Mouse (Mus musculus): Measurements from ENCODE around the gene Iqch.

Gene Iqch

GRCm38 (mm10) chr9:63489156-63489555 lies 113.1 kb downstream of the Iqch start:
- no peak for DNase-seq

- DNase-seq, result no peak
Observed at GRCm38 (mm10) chr9:63465561-63465960, 136.7 kb downstream of the Iqch start.

- DNase-seq, result peak; percentile 90
Observed at GRCm38 (mm10) chr9:63462296-63462695, 140.0 kb downstream of the Iqch start.

DNA sequence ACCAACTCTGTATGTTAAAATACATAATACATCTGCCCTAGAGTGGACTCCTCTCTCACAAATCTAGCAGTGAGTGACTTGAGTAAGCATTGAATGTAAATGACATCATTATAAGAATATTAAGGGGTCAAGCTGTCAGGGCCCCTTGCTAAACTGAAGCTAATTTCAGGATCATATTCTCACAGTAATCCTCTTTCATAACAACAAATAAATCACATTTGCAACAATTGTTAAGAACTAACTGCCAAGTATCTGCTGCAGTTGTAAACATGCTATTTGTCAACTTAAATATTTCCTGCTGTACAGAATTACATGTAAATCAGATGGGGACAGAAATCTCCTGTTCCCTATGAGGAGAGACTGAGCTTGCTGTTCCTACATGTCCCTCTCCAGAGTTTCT lies 145.9 kb downstream of the Iqch start:
- DNase-seq, result no peak

DNA sequence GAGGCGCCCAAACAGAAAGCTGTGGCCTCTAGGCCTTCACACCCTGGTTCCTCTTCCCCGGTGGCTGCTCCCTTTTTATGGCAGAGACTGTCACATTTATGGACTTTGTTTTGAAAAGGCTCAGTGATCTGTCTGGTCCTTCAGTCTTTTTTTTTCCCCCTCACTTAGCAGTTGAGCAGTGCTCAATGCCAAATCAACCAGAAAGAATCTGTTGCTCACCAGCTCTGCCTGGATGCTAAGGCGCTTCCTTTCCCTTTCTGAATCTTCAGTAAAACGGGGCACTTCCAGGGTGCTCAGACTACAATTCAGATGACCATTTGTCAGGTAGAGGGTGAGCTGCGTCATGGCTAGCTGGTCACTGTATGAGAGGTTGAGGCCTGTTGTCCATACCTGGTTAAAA lies 148.0 kb downstream of the Iqch start:
- no peak for DNase-seq

- DNase-seq, result no peak
Observed at GRCm38 (mm10) chr9:63450531-63451030, 151.7 kb downstream of the Iqch start.

DNA sequence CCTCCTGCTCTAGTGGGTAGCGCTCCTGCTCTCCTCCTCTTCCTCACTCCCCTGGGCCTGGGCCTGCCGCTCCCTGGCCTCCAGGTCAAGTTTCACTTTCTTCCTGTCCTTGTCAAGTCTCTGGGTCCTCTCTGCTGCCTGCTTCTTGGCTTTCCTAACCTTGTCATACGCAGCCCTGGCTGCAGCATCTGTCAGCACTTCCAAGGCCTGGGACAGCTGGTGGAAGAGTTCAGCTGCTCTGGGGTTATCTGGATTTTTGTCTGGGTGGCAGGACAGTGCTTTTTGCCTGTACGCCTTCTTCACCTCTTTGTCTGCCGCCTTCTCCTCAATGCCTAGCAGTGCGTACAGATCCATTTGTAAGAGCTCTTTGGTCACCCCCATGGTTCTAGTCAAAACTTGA lies 158.6 kb downstream of the Iqch start:
- no peak for DNase-seq

- no peak for DNase-seq
Observed at GRCm38 (mm10) chr9:63430652-63431051, 171.6 kb downstream of the Iqch start.

DNA sequence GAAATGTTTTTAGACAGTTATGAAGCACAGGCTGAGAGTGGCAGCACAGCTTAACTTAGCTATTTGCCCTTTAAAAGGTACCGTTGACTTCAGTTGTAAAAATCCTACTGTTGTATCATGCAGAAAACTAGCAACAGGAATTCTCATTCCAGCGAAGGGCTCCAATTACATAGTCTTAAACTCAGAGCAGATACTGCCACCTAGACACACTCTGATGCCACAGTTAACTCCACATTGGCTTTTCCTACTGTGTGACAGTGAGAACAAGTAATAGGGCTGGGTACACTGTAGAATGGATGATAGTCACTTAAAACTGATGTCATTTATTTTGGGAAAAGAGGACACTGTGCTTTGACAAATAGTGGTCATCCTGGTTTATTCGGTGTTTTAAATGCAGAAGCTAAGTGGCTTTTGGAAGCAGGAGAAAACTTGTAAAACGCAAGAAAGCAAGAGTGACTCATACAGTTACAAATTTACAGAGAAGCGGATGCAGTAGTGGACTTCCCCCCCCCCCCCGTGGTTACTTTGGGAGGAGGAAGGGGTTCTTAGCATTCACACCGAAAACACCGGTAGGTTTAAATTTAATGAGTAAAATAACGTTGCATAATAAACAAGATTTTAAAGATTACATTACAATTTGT lies 181.1 kb downstream of the Iqch start:
- DNase-seq, result no peak

GRCm38 (mm10) chr9:63420396-63420795 lies 181.9 kb downstream of the Iqch start:
- no peak for DNase-seq

GRCm38 (mm10) chr9:63400176-63400575 lies 202.1 kb downstream of the Iqch start:
- DNase-seq, result no peak

- DNase-seq, result no peak
Observed at GRCm38 (mm10) chr9:63399463-63399815, 202.9 kb downstream of the Iqch start.

- DNase-seq, result peak; percentile 97
Observed at GRCm38 (mm10) chr9:63398611-63399462, 203.5 kb downstream of the Iqch start, which contains the start of gene 2300009A05Rik. Gene 2300009A05Rik (minus strand): TSS chr9:63399246.

GRCm38 (mm10) chr9:63395612-63396011 lies 206.7 kb downstream of the Iqch start:
- DNase-seq, result no peak

- DNase-seq, result peak; percentile 30
Observed at GRCm38 (mm10) chr9:63391307-63391706, 211.0 kb downstream of the Iqch start.

DNA sequence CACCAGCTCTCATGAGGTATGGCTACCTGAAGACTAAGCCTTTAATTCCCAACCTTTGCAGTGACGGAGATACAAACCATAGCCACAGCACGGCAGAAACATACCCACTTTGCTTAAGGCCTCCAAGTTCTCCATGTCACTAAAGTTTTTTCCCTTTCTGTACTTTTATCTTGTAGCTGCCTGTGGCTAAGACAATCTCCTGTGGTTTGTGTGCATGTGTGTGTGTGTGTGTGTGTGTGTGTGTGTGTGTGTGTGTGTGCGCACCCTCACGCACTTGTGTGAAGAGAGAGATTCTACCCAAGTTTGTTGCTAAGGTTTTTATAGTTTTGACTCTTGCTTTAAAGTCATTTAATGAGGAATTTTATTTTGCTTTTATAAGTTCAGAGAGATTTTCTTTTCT lies 219.5 kb downstream of the Iqch start:
- no peak for DNase-seq

- DNase-seq, result no peak
Observed at GRCm38 (mm10) chr9:63380326-63380725, 222.0 kb downstream of the Iqch start.

- no peak for DNase-seq
Observed at GRCm38 (mm10) chr9:63378174-63378573, 224.1 kb downstream of the Iqch start.

DNA sequence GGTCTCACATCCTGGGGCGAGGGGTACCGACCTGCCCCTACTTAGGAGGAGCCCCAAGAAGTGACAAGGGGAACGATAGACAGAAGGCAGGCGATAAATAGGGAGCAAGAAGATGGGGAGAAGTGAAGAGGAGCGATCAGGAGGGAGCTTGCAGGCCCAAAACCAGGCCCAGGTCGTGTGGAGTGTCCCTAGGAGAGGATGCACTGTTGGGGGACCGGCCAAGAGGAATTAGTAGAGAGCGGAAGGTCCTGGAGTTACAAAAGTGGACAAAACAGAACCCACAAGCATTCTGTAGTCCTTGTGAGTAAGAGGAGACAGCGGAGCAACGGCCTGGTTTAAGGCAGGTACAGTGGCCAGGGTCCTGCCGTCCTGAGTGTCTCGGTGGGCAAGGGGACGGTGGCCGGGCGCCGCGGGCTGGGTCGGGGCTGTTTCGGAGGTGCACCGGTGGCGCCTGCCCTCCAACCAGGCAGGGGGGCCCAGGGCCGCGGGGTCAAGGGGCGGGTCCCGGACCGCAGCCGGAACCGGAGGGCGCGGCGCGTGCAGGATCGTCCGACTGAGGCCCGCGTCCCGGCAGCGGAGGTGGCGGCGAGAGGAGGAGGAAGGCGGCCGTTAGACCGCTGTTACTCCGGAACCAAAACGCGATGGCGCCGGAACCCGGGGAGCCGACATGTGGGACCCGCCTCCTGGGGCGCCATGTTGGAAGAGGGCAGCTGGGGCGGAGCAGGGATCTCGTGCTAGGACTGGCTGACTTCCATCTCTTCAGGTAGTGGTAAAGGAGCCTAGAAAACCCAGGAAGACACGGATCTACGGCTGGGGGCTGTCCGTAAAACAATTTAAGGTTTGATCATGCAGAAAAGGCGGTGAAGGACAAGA lies 224.8 kb downstream of the Iqch start, which contains the start of gene Map2k5:
Gene Map2k5 (minus strand): TSS at position 633 of the 873 bp plus-strand sequence.
- peak; percentile 95 for DNase-seq

GRCm38 (mm10) chr9:63373315-63373714 lies 229.0 kb downstream of the Iqch start:
- no peak for DNase-seq

GRCm38 (mm10) chr9:63372541-63372940 lies 229.8 kb downstream of the Iqch start:
- DNase-seq, result no peak

All from kidney, postnatal 10 days (tissue).